Mouse (Mus musculus) adrenal gland, adult 18-20 months (tissue): Measurements from ENCODE around the gene Trmt44. TPM values are rescaled to one million over a fixed set of nuclear protein-coding genes. Genes with fewer than 3 reads are reported as not detected.

Experiments used
- DNase-seq, 2 experiments: peaks; one replicate each; pipeline ENCODE4 v3.0.0; 2021 to 2022; ENCODE audit warnings: low spot score in 2 of 2
- long read RNA-seq, 2 experiments: library from polyadenylated mRNA; stranded (forward); transcript quantifications; one replicate each; pipeline ENCODE4 v2.0.0; 2021
- total RNA-seq, 2 experiments: library from RNA; stranded (reverse); gene quantifications; 1 replicate in 1 of 2; 2 replicates in 1 of 2; pipeline ENCODE4 v1.2.3; 2021

Trmt44 gene
- total RNA-seq, result 1 to 10 TPM; 7.1 to 7.7 TPM
- long read RNA-seq, experiment 1, partial matches to known transcripts, result 0 of 3 reads
- long read RNA-seq, experiment 1, other reads (novel, unspliced or antisense), result 1 of 3 reads
- long read RNA-seq, experiment 2, transcript Trmt44-201 (11 exons, 3,790 nt), result major isoform, 6 of 9 reads
- long read RNA-seq, experiment 2, partial matches to known transcripts, result 0 of 9 reads
- long read RNA-seq, experiment 2, other reads (novel, unspliced or antisense), result 3 of 9 reads

DNA sequence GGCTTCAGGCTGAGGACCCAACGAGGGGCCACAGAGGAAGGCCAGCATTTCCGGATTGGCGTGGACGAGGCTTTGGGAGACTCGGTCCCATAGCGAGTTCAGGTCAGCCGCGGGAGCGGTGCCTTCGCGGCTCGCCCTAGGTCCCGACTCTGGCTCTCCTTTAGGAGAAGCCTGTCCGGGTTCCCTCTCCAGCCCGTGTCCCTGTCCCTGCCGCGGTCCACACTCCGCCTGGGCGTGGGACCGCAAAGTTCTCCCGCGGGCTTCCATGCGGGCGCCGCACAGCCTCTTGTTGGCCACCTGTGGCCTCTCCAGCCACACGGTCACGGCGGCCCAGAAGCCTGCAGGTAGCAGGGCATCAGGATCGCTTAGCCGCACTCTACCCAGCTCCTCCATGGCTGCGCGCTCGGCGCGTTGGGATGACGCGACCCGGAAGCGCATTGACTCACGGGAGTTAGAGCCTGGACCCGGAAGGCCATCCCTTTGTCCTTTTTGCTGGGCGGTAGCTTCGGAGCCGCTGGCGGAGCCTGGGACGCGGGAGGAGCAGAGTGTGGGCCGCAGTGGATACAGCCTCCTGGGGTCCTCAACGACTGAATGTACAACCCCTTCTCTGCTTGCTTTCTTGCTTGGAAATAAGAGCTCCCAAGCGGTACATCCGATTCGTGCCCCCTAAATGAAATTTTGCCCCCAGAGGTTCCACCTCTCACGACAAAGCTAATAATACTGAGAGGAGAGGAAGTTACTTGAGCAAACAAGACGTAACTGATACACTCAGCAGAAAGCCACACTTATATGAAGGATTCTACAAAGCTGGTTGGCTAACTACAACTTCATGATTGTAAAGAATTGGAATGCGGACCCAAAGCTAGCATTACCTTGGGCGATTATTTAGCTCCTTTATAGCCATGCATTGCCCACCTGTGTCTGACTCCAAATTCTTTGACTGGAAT is at the start of gene Trmt44:
Trmt44 (minus strand) TSS at position 418 of the 947 bp plus-strand sequence.
- DNase-seq, result peak; percentile 91 to 93

GRCm38 (mm10) chr5:35623831-35624230 is 49.0 kb upstream of the Trmt44 start:
- no peak for DNase-seq

DNA sequence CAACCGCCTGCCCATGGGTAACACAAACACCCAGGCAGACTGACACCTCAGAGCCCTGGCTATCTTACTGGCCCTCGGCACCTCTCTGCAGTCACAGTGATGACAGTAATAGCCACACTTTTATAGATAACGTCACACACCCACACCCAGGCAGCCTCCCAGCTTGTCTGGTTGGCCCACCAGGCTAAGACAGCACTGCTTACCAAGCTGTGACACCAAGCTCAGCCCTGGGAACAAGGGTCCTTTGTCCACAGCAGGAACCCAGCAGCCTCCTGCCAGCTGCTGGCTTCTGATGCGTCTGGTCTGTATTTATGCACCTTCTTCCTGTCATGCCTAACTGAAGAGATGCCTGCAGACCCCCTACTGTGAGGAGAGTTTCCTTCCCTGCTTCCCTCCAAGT is 46.2 kb upstream of the Trmt44 start:
- DNase-seq, result no peak

- no peak for DNase-seq
Observed at GRCm38 (mm10) chr5:35616943-35617342, 42.1 kb upstream of the Trmt44 start.

- no peak for DNase-seq
Observed at GRCm38 (mm10) chr5:35612722-35613121, 37.9 kb upstream of the Trmt44 start.

DNA sequence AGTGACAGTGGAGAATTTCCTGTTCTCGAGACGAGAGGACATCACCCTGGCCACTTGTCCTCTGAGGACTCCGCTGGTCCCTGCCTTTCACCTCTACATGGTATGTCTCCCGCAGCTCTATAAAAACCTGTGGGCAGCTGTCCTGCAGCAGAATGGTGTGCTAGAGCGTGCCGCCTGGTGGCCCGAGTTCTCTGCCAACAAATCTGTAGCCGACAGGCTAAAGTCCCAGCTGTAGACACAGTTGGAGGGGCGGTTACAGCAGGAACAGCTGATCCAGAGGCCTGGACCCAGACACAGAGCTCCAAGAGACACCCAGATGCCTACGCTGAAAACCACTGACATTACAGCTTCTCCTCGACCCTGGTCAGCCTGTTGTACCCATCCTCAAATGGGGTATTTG is 37.0 kb upstream of the Trmt44 start:
- no peak for DNase-seq

DNA sequence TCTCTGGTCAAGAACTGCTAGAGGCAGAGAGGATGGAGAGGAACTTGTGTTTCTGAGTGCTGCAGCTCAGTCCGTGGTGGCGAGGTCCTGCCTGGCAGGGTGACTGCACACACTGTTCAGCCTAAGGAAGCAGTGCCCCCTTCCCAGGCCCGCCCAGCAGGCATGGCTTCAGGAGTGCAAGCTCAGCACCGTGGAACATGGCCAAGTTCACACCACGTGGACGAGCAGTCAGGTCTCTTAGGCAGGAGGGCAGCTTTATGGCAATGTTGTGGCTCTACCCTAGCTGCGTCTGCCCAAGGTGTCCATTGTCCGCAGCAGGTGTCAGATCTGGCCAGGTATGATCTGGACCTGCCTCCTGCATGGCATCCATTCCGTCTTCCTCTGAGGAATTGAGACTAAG is 36.3 kb upstream of the Trmt44 start:
- DNase-seq, result no peak

DNA sequence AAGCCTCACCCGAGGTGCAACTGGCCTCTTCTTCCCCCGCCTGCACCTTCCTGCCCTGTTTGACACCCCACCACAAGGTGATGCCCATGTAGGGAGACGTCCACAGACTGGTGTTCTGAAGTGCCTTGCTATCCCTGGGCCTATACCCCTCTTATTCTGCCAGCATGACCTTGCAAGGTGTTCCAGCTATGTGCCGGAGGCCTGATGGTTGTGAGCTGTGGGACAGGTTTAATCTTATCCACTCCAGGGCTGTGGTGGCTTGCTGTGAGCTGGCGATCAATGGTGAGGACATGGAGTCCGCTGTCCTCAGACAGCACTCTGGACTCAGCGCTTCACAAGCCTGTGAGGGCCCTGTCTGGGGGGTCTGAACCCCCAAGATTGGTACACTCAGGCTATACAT is 35.5 kb upstream of the Trmt44 start:
- no peak for DNase-seq

DNA sequence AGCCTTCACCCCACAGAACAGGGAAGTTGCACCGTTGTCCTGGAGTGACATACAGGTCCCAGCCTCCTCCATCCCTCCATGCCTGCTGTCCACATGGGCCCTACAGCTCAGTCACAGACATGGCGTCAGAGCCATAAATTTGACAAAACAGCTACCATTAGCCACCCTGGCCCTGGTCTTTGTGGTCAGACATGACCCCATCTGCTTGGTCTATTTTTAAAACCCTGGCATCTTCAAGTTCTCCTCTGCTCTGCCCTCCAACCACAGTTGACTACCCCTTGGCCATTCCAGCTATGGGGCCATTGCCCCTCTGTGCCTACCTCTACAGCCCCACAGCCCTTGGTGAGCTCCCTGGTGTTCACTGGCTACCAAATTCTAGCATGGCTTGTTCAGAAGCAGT is 35.1 kb upstream of the Trmt44 start:
- DNase-seq, result no peak

DNA sequence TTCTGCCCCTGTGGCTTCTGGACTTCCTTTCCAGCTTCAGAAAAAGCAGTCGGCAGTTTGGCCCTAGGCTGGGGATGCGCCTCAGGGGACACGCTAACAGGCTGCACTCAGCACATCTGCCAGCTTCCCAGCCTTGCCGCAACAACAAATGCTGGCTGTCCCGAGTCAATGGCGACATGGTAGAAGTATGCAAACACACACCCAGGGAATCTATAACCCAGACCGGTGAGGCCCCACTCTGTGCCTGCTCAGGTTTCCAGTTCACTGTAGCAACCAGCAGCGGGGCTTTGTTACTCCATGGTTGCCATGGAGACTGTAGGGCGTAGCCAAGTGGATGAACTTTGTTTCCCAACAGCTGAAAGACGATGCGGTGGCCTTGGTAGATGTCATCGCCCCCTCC is 34.5 kb upstream of the Trmt44 start:
- no peak for DNase-seq

DNA sequence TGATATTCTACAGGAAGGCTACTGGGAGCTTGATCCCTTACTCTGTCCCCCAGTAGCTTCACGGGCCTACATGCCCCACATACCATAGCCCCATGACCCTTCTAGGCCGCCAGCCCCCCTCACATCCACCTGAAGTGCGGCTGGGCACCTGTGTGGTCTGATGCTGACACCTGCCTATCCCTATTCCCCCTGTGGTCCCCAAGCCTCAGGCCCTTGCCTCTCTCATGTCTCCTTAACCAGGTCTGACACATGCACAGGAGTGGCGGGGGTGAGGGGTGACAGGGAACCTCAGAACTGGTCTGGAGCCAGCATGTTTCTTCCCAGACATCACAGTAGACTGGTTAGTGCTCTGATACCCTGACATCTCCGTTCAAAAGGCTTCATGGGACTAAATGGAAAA is 33.7 kb upstream of the Trmt44 start:
- no peak for DNase-seq

- DNase-seq, result no peak
Observed at GRCm38 (mm10) chr5:35607784-35608183, 32.9 kb upstream of the Trmt44 start.

DNA sequence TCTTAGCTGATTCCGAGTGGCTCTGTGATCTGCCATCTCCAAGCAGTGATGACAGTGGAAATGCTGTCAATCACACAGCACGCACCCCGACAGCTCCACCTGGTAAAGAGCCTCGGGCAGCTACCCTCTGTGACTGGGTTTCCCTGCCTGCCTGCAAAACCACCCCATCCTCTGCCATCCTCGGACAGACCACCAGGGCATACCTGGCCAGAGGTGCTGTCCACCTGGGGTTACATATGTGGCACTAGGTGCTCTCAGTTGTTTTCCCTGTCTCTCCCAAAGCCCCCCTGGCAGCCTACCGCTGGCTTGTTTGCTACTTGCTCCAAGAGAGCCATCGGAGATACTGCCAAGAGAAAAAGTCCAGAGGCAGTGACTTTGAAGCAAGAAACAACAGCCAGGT is 31.9 kb upstream of the Trmt44 start:
- DNase-seq, result no peak

GRCm38 (mm10) chr5:35605355-35605754 is 30.5 kb upstream of the Trmt44 start:
- no peak for DNase-seq

- no peak for DNase-seq
Observed at GRCm38 (mm10) chr5:35601526-35601925, 26.7 kb upstream of the Trmt44 start.

GRCm38 (mm10) chr5:35600233-35600632 is 25.4 kb upstream of the Trmt44 start:
- DNase-seq, result no peak

GRCm38 (mm10) chr5:35596169-35597160 is 21.6 kb upstream of the Trmt44 start:
- no peak for DNase-seq

DNA sequence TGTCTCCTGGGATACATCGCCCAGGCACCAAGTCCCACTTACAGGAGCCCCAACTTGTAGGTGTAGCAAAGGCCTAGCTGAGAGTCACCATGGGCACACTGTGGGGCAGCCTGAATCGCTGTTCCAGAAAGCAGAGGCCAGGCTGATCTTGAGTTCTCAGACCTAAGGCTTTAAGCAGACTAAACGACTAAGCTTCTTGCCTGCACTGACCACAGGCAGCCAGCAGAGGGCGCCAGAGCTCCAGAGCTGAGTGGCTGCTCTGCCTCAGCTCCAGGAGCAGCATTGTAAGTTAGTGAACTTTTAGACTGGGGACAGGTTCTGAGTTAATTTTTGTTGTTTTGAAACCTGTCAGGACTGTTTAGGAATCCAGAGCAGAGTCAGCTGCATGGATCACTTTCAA is 20.8 kb upstream of the Trmt44 start:
- peak; percentile 76 to 77 for DNase-seq

DNA sequence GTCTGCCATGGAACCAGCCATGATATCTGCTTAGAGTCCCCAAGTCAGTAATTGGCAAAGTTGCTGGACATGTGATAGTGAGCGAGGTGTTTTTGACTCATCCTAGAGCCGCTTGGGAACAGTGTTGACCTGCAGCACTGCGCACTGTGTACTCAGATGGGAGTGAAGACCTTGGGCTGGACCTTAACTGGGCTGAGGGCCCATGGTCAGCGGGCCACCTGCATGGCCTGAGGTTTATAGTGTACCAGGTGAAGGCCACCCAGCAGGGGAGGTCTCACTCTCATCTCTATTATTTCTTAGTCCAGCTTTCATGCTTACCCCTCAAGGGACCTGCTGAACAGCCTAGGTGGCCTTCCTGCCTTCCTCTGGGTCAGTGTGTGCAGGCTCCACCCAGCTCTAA is 19.9 kb upstream of the Trmt44 start:
- DNase-seq, result no peak

DNA sequence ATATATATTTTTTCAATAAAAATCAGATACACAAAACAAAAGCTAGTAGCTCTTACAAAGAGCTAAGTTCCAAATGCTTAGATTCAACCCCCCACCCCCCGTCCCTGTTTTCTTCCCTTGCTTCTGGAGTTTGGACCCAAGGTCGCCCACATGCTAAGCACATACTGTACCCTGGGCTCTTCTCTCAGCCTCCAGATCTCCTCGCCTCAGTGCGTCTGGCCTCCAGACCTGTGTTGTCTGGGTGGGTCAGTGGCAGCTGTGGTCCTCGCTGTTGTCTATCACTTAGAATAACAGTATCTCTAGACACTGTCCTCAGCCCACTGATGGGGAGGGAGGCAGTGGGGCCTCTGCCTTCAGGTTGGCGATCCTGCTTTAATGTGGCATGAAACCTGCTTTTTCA is 18.4 kb upstream of the Trmt44 start:
- DNase-seq, result no peak

- DNase-seq, result peak in 1 of 2 experiments; percentile 29
Observed at GRCm38 (mm10) chr5:35592824-35593223, 18.0 kb upstream of the Trmt44 start.
